ENCODE assay signal across 25 mouse cellular contexts in genomic region chr6:43280481-43280880, GRCm38 (mm10). TPM values are rescaled to one million over a fixed set of nuclear protein-coding genes. Genes with fewer than 3 reads are reported as not detected.
DNase-seq lines count a peak whose midpoint lies in the region.
"Had no signal": no experiment of that assay in that cellular context is flagged by ENCODE, and none has a peak within 500 bp of the region (broad histone marks: within the 10 kb centered on the region; RNA-seq: fewer than 3 reads in every experiment).

No protein-coding gene starts in this region.

- H3K36me3 ChIP-seq in heart, embryonic 10.5 days, result peaks cover 21% of the 10 kb centered on the region
- H3K36me3 ChIP-seq: G1E had no signal

- H3K4me1 ChIP-seq in heart, embryonic 10.5 days, result no peaks in the 10 kb centered on the region

- no peak overlapping the region for H3K27ac ChIP-seq in heart, embryonic 10.5 days

- no peaks in the 10 kb centered on the region for H3K9me3 ChIP-seq in heart, embryonic 10.5 days
- H3K9me3 ChIP-seq: G1E had no signal

- 69% methylated on average over 5 of the region's 5 CpGs for WGBS in heart, embryonic 10.5 days

- peak; percentile 84 for DNase-seq in heart, adult 11 months
- no peak for DNase-seq in heart, postnatal 14 days
- DNase-seq in heart, embryonic 10.5 days (ENCODE audit: low spot score), result peak; percentile 66
- DNase-seq in heart, postnatal 4 days, result no peak
- DNase-seq: adrenal gland, adult 2 months; adrenal gland, adult 8-10 months; adrenal gland, postnatal 10 days; adrenal gland, postnatal 14 days; adrenal gland, postnatal 25 days; adrenal gland, postnatal 36 days; B cell, adult 2 months; cerebellum, adult 11 months; cerebellum, adult 11-12 months; cerebellum, adult 18-20 months had no signal

- H3K4me3 ChIP-seq in heart, embryonic 10.5 days, result no peak overlapping the region

- intact Hi-C loops in heart, postnatal 14 days (cut with DNase I), result no loop called here

- no peaks in the 10 kb centered on the region for H3K27me3 ChIP-seq in heart, embryonic 10.5 days (ENCODE audit: insufficient read depth, poor library complexity, severe bottlenecking)
- H3K27me3 ChIP-seq: CH12.LX, Patski had no signal

RNA-seq across cellular contexts. Expression of gene Arhgef5, which starts 15.1 kb away (rescaled TPM):
- total RNA-seq in heart, postnatal 14 days (2021), result 10 to 100 TPM; 15.1 to 16.0 TPM
- polyA plus RNA-seq in heart, embryonic 10.5 days (2016; fragmentation: Nextera tagmentation; extraction: Ambion mirVana), result 6.8 and 7.8 TPM in 2 replicates
- 10 to 100 TPM; 18.8 to 19.2 TPM for total RNA-seq in heart, postnatal 4 days (2021)
- total RNA-seq: CH12.LX, MEL had no signal
- polyA plus RNA-seq: G1E had no signal

RNA-seq across cellular contexts. Expression of gene Nobox, which starts 28.9 kb away (rescaled TPM):
- total RNA-seq in heart, postnatal 14 days (2021), result not detected
- not detected in 2 replicates for polyA plus RNA-seq in heart, embryonic 10.5 days (2016; fragmentation: Nextera tagmentation; extraction: Ambion mirVana)
- not detected for total RNA-seq in heart, postnatal 4 days (2021)
- total RNA-seq: adrenal gland, adult 18-20 months; adrenal gland, adult 2 months; adrenal gland, postnatal 10 days; adrenal gland, postnatal 14 days; adrenal gland, postnatal 25 days; adrenal gland, postnatal 36 days; CH12.LX; ES-E14; G1E; MEL had no signal
- polyA plus RNA-seq: activated CD4-positive, CD25-positive, alpha-beta regulatory T cell, adult 4 months; adrenal gland, adult 2 months; brain, embryonic 14.5 days; C2C12; CD4-positive, CD25-positive, alpha-beta regulatory T cell, adult 4 months; Patski had no signal

RNA-seq across cellular contexts. Expression of gene Olfr47, which starts 49.2 kb away (rescaled TPM):
- not detected for total RNA-seq in heart, postnatal 14 days (2021)
- polyA plus RNA-seq in heart, embryonic 10.5 days (2016; fragmentation: Nextera tagmentation; extraction: Ambion mirVana), result not detected in 2 replicates
- not detected for total RNA-seq in heart, postnatal 4 days (2021)
- total RNA-seq: adrenal gland, adult 18-20 months; adrenal gland, adult 2 months; adrenal gland, adult 8-10 months; adrenal gland, postnatal 10 days; adrenal gland, postnatal 14 days; adrenal gland, postnatal 25 days; adrenal gland, postnatal 36 days; adrenal gland, postnatal 4 days; CH12.LX; ES-E14; MEL had no signal
- polyA plus RNA-seq: activated CD4-positive, CD25-positive, alpha-beta regulatory T cell, adult 4 months; adrenal gland, adult 2 months; brain, embryonic 14.5 days; C2C12; CD4-positive, CD25-positive, alpha-beta regulatory T cell, adult 4 months; G1E; Patski had no signal

Comparison
In these comparisons a context has a peak if more than half of its experiments do, and no peak if none do; other contexts are left out.
1. DNase-seq: peak in heart, adult 11 months (single experiment) and heart, embryonic 10.5 days (single experiment); none in heart, postnatal 14 days (0 of 2) and heart, postnatal 4 days (single experiment).